Mouse (Mus musculus) heart, postnatal 0 days (tissue): ENCODE data around the gene Abcc4.

Experiments used
- CTCF ChIP-seq: IDR thresholded peaks from 2 replicates; pipeline ENCODE4 v1.5.1; 2016; ENCODE audit warnings: antibody characterized with exemption, control low read depth, low read depth
- EP300 ChIP-seq: IDR thresholded peaks from 2 replicates; pipeline ENCODE4 v1.6.1; 2016; ENCODE audit warnings: antibody characterized with exemption, low read depth

GRCm38 (mm10) chr14:118688643-118689042 lies 17.4 kb downstream of the Abcc4 start:
- no peak for TF ChIP-seq CTCF
- TF ChIP-seq EP300, result no peak
